Mouse (Mus musculus) embryonic facial prominence, embryonic 10.5 days (tissue): ENCODE results near the gene Crim1. TPM values are rescaled to one million over a fixed set of nuclear protein-coding genes. Genes with fewer than 3 reads are reported as not detected.
A peak's percentile ranks its signal among the peaks of the same experiment; 100 is the strongest.

Experiments used
- DNase-seq: peaks from one replicate; pipeline ENCODE4 v3.0.0-alpha.2; 2017; ENCODE audit warnings: low spot score
- H3K27ac ChIP-seq: fragments of 300-500 bp; sonication (generic); replicated peaks from 2 replicates; pipeline ENCODE4 v1.5.1; 2016; ENCODE audit warnings: mild to moderate bottlenecking
- H3K27me3 ChIP-seq: fragments of 300-500 bp; sonication (generic); replicated peaks from 2 replicates; pipeline ENCODE4 v1.6.1; 2016; ENCODE audit warnings: low read depth, mild to moderate bottlenecking; ENCODE audit not compliant: poor library complexity, severe bottlenecking
- H3K36me3 ChIP-seq: fragments of 300-500 bp; sonication (generic); replicated peaks from 2 replicates; pipeline ENCODE4 v1.6.1; 2016; ENCODE audit warnings: mild to moderate bottlenecking, moderate library complexity
- H3K4me1 ChIP-seq: fragments of 300-500 bp; sonication (generic); 2 replicates; pipeline ENCODE4 v1.6.1; 2016
- H3K4me3 ChIP-seq: fragments of 300-500 bp; sonication (generic); 2 replicates; pipeline ENCODE4 v1.5.1; 2016; ENCODE audit warnings: mild to moderate bottlenecking, moderate library complexity
- H3K9me3 ChIP-seq: fragments of 300-500 bp; sonication (generic); 2 replicates; pipeline ENCODE4 v1.6.1; 2016; ENCODE audit warnings: mild to moderate bottlenecking
- WGBS: fragments of 180-500 bp; shearing (Covaris S2); methylation state at CpG from one replicate; pipeline ENCODE4 v1.1.7; 2016; 5-methylcytosine and 5-hydroxymethylcytosine counted together
- polyA plus RNA-seq: library from polyadenylated mRNA; unstranded; fragments of >200 nt; fragmentation: Nextera tagmentation; extraction: Ambion mirVana; gene quantifications from 2 replicates; pipeline ENCODE4 v1.2.1, GENCODE M21; 2016

Gene Crim1
- 2.2 and 2.7 TPM in 2 replicates for polyA plus RNA-seq

- peak; percentile 92 for DNase-seq
- H3K36me3 ChIP-seq: no peaks in the 10 kb centered on the region
- peak within 1 kb of the TSS; percentile 94 for H3K27ac ChIP-seq
- H3K4me1 ChIP-seq: peaks cover 32% of the 10 kb centered on the region
- under 1% methylated on average over 74 of the region's 90 CpGs for WGBS
- H3K9me3 ChIP-seq: no peaks in the 10 kb centered on the region
- peak within 1 kb of the TSS; percentile 81 for H3K4me3 ChIP-seq
- H3K27me3 ChIP-seq: peaks cover 28% of the 10 kb centered on the region
Observed at GRCm38 (mm10) chr17:78199626-78200560, at the start of gene Crim1. Crim1 (plus strand) TSS chr17:78200248.

- WGBS: 83% methylated on average over 13 of the region's 13 CpGs
- DNase-seq: no peak
Observed at GRCm38 (mm10) chr17:78151479-78152282, 48.4 kb upstream of the Crim1 start.

DNA sequence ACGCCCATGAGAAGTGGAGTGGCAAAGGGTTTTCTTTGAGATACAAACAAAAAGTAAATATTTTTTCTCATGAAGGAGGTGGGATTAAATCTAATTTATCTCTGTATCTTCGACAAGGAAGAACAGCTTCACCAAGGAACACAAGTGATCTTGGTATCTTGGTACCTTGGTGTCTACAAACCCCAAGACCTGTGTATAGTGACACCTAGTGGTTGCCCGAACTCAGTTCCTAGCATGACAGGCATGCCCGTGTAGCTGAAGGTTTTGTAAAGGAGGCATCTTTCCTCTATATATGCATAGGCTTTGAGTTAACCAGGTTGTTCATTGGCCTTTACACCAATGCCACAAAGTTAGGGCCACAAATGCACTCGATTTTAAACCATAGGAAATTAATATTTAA, 36.8 kb upstream of the Crim1 start:
- no peak overlapping the region for H3K4me3 ChIP-seq
- H3K9me3 ChIP-seq: no peaks in the 10 kb centered on the region
- H3K27ac ChIP-seq: no peak overlapping the region
- WGBS: 33% methylated on average over 5 of the region's 5 CpGs
- no peaks in the 10 kb centered on the region for H3K4me1 ChIP-seq
- DNase-seq: peak; percentile 46
- H3K36me3 ChIP-seq: no peaks in the 10 kb centered on the region
- no peaks in the 10 kb centered on the region for H3K27me3 ChIP-seq

More at GRCm38 (mm10) chr17:78151479-78152282, 48.4 kb upstream of the Crim1 start:
- H3K36me3 ChIP-seq: no peaks in the 10 kb centered on the region
- no peaks in the 10 kb centered on the region for H3K27me3 ChIP-seq
- no peaks in the 10 kb centered on the region for H3K9me3 ChIP-seq
- H3K27ac ChIP-seq: no peak overlapping the region
- H3K4me3 ChIP-seq: no peak overlapping the region
- H3K4me1 ChIP-seq: no peaks in the 10 kb centered on the region

- DNase-seq: no peak
- Histone ChIP-seq H3K36me3 (no peaks in the 10 kb centered on the region), H3K27ac (no peak overlapping the region), H3K27me3 (no peaks in the 10 kb centered on the region), H3K9me3 (no peaks in the 10 kb centered on the region), H3K4me3 (no peak overlapping the region), H3K4me1 (no peaks in the 10 kb centered on the region)
- WGBS: 84% methylated on average over 10 of the region's 10 CpGs
Observed at GRCm38 (mm10) chr17:78163724-78164236, 36.3 kb upstream of the Crim1 start.

DNA sequence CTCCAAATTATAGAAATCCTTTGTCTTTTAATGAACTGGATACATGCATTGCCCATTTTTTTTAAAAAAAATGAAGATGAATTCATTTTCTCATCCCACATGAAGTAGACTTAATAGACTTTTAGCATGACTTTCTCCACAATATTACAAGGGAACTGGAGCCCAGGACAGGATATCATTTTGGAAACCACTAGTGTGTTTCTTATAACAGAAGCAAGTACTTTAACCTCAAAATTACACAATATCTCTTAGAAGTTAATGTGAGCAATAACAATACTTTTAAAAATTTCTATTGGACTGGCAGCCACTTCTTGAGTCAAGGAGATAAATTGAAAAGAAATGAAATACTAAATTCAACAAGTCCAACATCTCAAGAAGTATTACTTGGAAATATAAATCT, 34.2 kb upstream of the Crim1 start:
- Histone ChIP-seq H3K27ac (no peak overlapping the region), H3K36me3 (no peaks in the 10 kb centered on the region), H3K4me1 (no peaks in the 10 kb centered on the region), H3K9me3 (no peaks in the 10 kb centered on the region), H3K4me3 (no peak overlapping the region), H3K27me3 (no peaks in the 10 kb centered on the region)
- no peak for DNase-seq

DNA sequence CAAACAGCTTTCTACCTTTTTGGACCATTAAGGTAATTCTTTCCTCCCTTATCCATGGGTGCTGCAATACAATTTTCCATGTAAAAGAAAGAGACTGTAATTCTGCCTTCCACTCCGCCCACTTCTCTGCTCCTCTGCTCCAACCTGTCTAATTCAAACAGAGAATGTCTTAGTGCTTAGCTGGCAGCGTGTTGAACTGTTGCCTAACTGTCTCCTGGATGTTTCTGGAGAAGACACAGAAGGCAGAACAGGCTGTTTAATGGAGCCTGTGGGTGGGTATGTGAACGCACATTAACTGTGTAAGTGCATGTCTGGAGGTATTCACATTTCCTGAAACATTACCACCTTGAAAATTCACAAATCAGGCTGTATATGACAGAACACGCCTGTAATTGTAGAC, 33.5 kb upstream of the Crim1 start:
- no peaks in the 10 kb centered on the region for H3K4me1 ChIP-seq
- H3K4me3 ChIP-seq: no peak overlapping the region
- H3K36me3 ChIP-seq: no peaks in the 10 kb centered on the region
- H3K27ac ChIP-seq: no peak overlapping the region
- no peaks in the 10 kb centered on the region for H3K27me3 ChIP-seq
- WGBS: 84% methylated on average over 4 of the region's 4 CpGs
- DNase-seq: no peak
- H3K9me3 ChIP-seq: no peaks in the 10 kb centered on the region

DNA sequence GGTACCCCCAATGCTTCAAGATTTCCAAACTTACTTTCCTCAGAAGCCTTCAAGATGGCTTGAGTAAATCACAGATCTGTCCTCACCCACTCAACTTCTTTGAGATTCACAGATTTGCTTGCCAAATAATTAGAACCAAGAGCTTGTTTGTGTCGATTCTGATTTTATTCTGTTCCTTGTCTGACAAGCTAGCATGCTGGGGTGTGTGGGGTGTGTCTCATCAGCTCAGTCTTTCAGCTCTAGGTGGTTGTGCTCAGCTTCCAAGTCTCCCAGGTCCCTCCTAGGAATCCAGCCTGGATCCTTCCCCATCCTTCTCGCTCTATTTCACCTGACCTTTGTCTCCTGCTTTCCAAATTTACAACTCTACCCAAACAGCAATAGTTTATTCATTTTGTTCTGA, 27.7 kb upstream of the Crim1 start:
- DNase-seq: no peak
- Histone ChIP-seq H3K27me3 (no peaks in the 10 kb centered on the region), H3K4me1 (no peaks in the 10 kb centered on the region), H3K27ac (no peak overlapping the region), H3K9me3 (no peaks in the 10 kb centered on the region), H3K36me3 (no peaks in the 10 kb centered on the region), H3K4me3 (no peak overlapping the region)
- 81% methylated on average over 2 of the region's 2 CpGs for WGBS

DNA sequence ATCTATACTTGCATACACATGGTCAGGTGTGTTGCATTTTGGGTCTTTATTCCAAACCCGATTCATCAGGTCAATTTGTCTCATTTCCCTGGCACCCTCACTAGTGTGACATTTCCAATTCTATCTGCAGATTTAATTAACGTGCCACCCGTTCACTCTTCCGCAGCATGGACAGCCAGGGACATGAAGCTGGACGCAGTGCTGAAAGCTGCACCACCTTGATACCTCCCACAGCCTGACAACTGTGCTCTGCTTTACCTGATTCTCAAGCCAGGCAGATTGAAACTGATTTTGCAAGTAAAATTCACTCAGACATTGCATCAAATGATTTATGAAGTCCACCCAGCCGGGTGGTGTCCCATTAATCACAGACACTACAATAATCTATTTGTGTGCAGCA, 19.3 kb upstream of the Crim1 start:
- no peaks in the 10 kb centered on the region for H3K27me3 ChIP-seq
- no peaks in the 10 kb centered on the region for H3K36me3 ChIP-seq
- no peak overlapping the region for H3K4me3 ChIP-seq
- no peak overlapping the region for H3K27ac ChIP-seq
- no peak for DNase-seq
- no peaks in the 10 kb centered on the region for H3K4me1 ChIP-seq
- H3K9me3 ChIP-seq: no peaks in the 10 kb centered on the region
- WGBS: 90% methylated on average over 6 of the region's 6 CpGs

DNA sequence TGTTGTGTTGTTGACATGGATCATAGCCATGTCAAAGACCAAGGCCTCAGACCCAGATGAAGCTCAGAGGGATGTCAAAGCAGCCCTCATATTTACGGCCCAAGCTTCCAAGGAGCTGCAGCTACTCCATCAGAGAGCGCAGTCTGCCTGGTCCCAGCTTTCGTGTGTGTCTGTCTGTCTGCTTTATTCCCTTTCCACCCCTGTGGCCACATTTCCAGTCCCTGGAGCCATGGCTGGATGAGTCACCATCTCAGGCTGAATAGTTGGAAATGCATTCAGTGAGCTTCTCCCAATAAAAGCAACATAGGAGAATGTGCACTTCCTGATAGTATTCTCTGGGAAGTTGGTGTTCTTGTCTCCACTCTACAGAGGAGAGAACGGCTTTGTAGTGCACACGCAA, 3.9 kb upstream of the Crim1 start:
- Histone ChIP-seq H3K4me1 (peaks cover 13% of the 10 kb centered on the region), H3K36me3 (no peaks in the 10 kb centered on the region), H3K27me3 (peaks cover 25% of the 10 kb centered on the region), H3K4me3 (no peak overlapping the region), H3K27ac (no peak overlapping the region), H3K9me3 (no peaks in the 10 kb centered on the region)
- WGBS: 88% methylated on average over 5 of the region's 5 CpGs
- no peak for DNase-seq

DNA sequence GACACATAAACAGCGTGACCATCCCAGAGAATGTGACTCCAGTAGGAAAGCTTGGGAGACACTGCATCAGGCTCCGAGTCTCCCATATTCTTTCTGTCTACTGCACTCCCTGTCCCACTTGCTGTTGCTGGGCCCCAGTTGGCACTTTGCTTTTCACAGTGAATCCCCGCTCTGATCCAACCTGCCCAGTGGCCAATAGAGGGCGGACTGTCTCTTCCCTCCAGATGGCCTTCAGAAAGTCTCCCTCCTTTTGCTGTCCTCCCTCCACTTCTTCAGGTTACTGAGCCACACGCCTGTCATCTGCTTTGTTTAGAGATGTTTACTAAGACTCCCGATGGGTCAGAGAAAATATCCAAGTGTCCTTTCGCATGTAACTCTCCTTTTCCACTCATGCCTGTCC, 2.9 kb upstream of the Crim1 start:
- Histone ChIP-seq H3K36me3 (no peaks in the 10 kb centered on the region), H3K4me1 (peaks cover 21% of the 10 kb centered on the region), H3K9me3 (no peaks in the 10 kb centered on the region), H3K27ac (no peak overlapping the region), H3K4me3 (no peak overlapping the region), H3K27me3 (peaks cover 28% of the 10 kb centered on the region)
- peak; percentile 60 for DNase-seq
- 23% methylated on average over 7 of the region's 7 CpGs for WGBS

DNA sequence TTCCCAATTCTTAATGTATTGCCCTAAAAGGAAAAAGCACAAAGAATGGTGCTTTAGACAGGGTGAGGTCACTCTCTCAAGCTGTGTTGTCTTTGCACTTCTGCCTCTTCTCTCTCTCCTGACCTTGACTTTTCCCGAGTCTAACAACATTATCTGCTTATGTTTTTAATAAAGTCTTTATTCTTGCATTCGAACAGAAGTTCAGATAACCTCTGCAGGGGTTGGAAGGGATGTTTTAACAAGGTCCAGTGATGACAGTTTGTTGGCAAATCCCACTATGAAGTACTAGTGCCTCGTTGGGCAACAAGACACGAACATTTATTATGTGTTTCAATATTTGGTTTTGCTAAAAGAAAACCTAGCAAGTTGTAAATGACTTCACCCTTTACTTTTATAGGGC, 1.9 kb upstream of the Crim1 start:
- WGBS: 68% methylated on average over 4 of the region's 4 CpGs

GRCm38 (mm10) chr17:78198820-78199219, 1.2 kb upstream of the Crim1 start:
- H3K27ac ChIP-seq: no peak overlapping the region
- WGBS: 6% methylated on average over 4 of the region's 4 CpGs

More for the DNA sequence above, 1.9 kb upstream of the Crim1 start:
- no peak overlapping the region for H3K27ac ChIP-seq
- no peak for DNase-seq
- H3K4me1 ChIP-seq: peaks cover 31% of the 10 kb centered on the region
- no peaks in the 10 kb centered on the region for H3K9me3 ChIP-seq
- no peak overlapping the region for H3K4me3 ChIP-seq
- peaks cover 28% of the 10 kb centered on the region for H3K27me3 ChIP-seq
- no peaks in the 10 kb centered on the region for H3K36me3 ChIP-seq

More at GRCm38 (mm10) chr17:78198820-78199219, 1.2 kb upstream of the Crim1 start:
- peaks cover 28% of the 10 kb centered on the region for H3K27me3 ChIP-seq
- H3K36me3 ChIP-seq: no peaks in the 10 kb centered on the region
- no peaks in the 10 kb centered on the region for H3K9me3 ChIP-seq
- DNase-seq: no peak
- H3K4me3 ChIP-seq: peak overlapping the region; percentile 81; the same call in 1 of the 2 replicates
- H3K4me1 ChIP-seq: peaks cover 32% of the 10 kb centered on the region
